Mouse (Mus musculus) hindbrain, embryonic 15.5 days (tissue): ENCODE measurements around the gene Pot1b. TPM values are rescaled to one million over a fixed set of nuclear protein-coding genes. Genes with fewer than 3 reads are reported as not detected.

Experiments used
- polyA plus RNA-seq: library from polyadenylated mRNA; unstranded; fragments of >200 nt; fragmentation: Nextera tagmentation; extraction: Ambion mirVana; gene quantifications from 2 replicates; pipeline ENCODE4 v1.2.1, GENCODE M21; 2015

Gene Pot1b
- polyA plus RNA-seq, 1 experiment from 2014 or later: 6.4 TPM

Other genes with a start within 250 kb of the Pot1b start
- gene Vmn2r118, start 87.4 kb downstream of the Pot1b start, polyA plus RNA-seq: 0.03 TPM in 1 of 2 replicates, not detected in the other
- 0.18 and 0.21 TPM in 2 replicates for gene Adgre4, start 37.4 kb upstream of the Pot1b start, polyA plus RNA-seq
- 11.2 and 11.7 TPM in 2 replicates for gene Zfp119a, start 166.3 kb upstream of the Pot1b start, polyA plus RNA-seq
- 14.4 and 15.4 TPM in 2 replicates for gene Zfp959, start 179.5 kb upstream of the Pot1b start, polyA plus RNA-seq
- 7.5 and 8.3 TPM in 2 replicates for gene Zfp119b, start 236.9 kb upstream of the Pot1b start, polyA plus RNA-seq
- gene Ebi3, start 240.0 kb upstream of the Pot1b start, polyA plus RNA-seq: 5.9 and 6.4 TPM in 2 replicates
- gene Yju2, start 246.5 kb upstream of the Pot1b start, polyA plus RNA-seq: 22.7 and 22.9 TPM in 2 replicates